Mouse (Mus musculus) small intestine, adult 2 months (tissue): ENCODE measurements around the gene Clcn3. TPM values are rescaled to one million over a fixed set of nuclear protein-coding genes. Genes with fewer than 3 reads are reported as not detected.

Experiments used
- H3K27ac ChIP-seq: fragments of 200-500 bp; 2 replicates; pipeline ENCODE4 v1.5.1; 2012; ENCODE audit warnings: low read depth, low read length, control low read depth, inconsistent platforms; ENCODE audit not compliant: insufficient read depth
- H3K27me3 ChIP-seq: fragments of 200-500 bp; 2 replicates; pipeline ENCODE4 v1.6.1; 2012; ENCODE audit warnings: mild to moderate bottlenecking, moderate library complexity, low read length, inconsistent platforms; ENCODE audit not compliant: control insufficient read depth, insufficient read depth
- H3K36me3 ChIP-seq: fragments of 200-500 bp; 2 replicates; pipeline ENCODE4 v1.6.1; 2012; ENCODE audit warnings: mild to moderate bottlenecking, low read length, control low read depth, inconsistent platforms; ENCODE audit not compliant: control insufficient read depth, insufficient read depth
- H3K4me1 ChIP-seq: fragments of 200-500 bp; 2 replicates; pipeline ENCODE4 v1.6.1; 2012; ENCODE audit warnings: low read length, inconsistent platforms, mixed read lengths; ENCODE audit not compliant: control insufficient read depth, insufficient read depth, insufficient read length
- H3K4me3 ChIP-seq: fragments of 200-500 bp; 2 replicates; pipeline ENCODE4 v1.5.1; 2012; ENCODE audit warnings: low read depth, mild to moderate bottlenecking, control low read depth, inconsistent platforms, low read length, moderate library complexity
- CTCF ChIP-seq: fragments of 200-500 bp; IDR thresholded peaks from 2 replicates; pipeline ENCODE4 v1.5.1; 2012; ENCODE audit warnings: low read depth, mild to moderate bottlenecking, control low read depth, inconsistent platforms, low read length, moderate library complexity, mixed read lengths; ENCODE audit not compliant: insufficient replicate concordance, insufficient read length; ENCODE audit errors: extremely low read depth
- POLR2A ChIP-seq: fragments of 200-500 bp; IDR thresholded peaks from 2 replicates; pipeline ENCODE4 v1.6.1; 2012; ENCODE audit warnings: low read depth, mild to moderate bottlenecking, control low read depth, inconsistent platforms, low read length, moderate library complexity
- WGBS: fragments of 180-500 bp; shearing (Covaris S2); methylation state at CpG from one replicate; pipeline ENCODE4 v1.1.7; 2018; 5-methylcytosine and 5-hydroxymethylcytosine counted together
- polyA plus RNA-seq: library from polyadenylated mRNA; depleted of rRNA; stranded (reverse); fragments of >200 nt; gene quantifications from 2 replicates; pipeline ENCODE4 v1.2.3, GENCODE M21; 2012

Gene Clcn3
- polyA plus RNA-seq, 1 experiment, result 9.3 TPM

DNA sequence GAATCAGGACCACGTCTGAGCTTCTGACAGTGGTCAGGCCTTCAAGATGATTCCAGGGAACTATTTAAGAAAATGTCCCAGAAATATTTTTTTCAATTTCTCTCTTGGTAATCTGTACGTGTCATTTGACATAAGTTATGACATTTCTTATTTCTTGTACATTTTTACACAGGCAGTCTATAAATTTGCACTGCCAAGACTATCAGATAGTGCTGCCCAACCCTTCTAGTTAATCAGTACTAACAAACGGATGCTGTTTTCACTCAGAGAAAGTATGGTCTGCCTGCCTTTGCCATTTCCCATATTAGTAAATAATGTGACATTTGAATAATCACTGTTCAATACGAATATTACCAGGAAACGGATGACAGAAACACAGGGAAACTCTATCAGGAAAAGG lies 30.3 kb downstream of the Clcn3 start:
- no peak for TF ChIP-seq POLR2A
- peaks cover 20% of the 10 kb centered on the region for H3K4me1 ChIP-seq
- H3K36me3 ChIP-seq, result no peaks in the 10 kb centered on the region
- peak overlapping the region; percentile 59 for H3K27ac ChIP-seq
- no peaks in the 10 kb centered on the region for H3K27me3 ChIP-seq
- WGBS, result 26% methylated on average over 5 of the region's 5 CpGs
- no peak overlapping the region for H3K4me3 ChIP-seq

- Histone ChIP-seq H3K36me3 (0 out of 2 replicates have a peak, but pooled peaks cover 1% of the 10 kb centered on the region), H3K4me3 (no peak overlapping the region), H3K27me3 (no peaks in the 10 kb centered on the region), H3K27ac (no peak overlapping the region), H3K4me1 (peaks cover 14% of the 10 kb centered on the region; the same call in 1 of the 2 replicates)
- no peak for TF ChIP-seq POLR2A
- no peak for TF ChIP-seq CTCF
- 100% methylated on average over 1 of the region's 1 CpGs for WGBS
These were observed 31.3 kb downstream of the Clcn3 start for GRCm38 (mm10) chr8:60951757-60952156.

GRCm38 (mm10) chr8:60951271-60951670 lies 31.8 kb downstream of the Clcn3 start:
- Histone ChIP-seq H3K4me3 (no peak overlapping the region), H3K36me3 (0 out of 2 replicates have a peak, but pooled peaks cover 1% of the 10 kb centered on the region), H3K4me1 (peaks cover 14% of the 10 kb centered on the region; the same call in 1 of the 2 replicates), H3K27me3 (no peaks in the 10 kb centered on the region), H3K27ac (no peak overlapping the region)
- TF ChIP-seq CTCF (no peak), POLR2A (no peak)
- WGBS, result 86% methylated on average over 4 of the region's 4 CpGs

DNA sequence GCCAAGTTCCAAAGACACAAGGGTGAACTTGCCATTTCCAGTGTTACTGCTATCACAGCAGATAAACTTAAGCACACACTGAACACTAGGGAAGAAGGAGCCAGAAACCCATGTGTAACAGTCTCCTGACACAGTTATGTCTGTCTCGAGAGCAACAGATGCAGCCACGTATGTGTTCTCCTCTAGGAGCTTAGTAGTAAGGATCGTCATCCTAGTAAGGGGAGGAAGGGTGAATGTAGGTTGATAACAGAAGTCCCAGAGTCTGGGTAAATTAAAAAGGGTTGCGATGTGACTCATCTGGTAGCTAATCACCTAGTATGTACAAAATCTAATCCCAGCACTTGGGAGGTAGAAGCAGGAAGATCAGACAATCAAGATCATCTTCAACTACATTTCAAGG lies 33.2 kb downstream of the Clcn3 start:
- Histone ChIP-seq H3K27me3 (no peaks in the 10 kb centered on the region), H3K4me1 (peaks cover 11% of the 10 kb centered on the region; the same call in 1 of the 2 replicates), H3K4me3 (no peak overlapping the region), H3K27ac (peak overlapping the region; percentile 55), H3K36me3 (0 out of 2 replicates have a peak, but pooled peaks cover 1% of the 10 kb centered on the region)
- WGBS, result 28% methylated on average over 4 of the region's 4 CpGs
- TF ChIP-seq POLR2A (no peak), CTCF (no peak)

GRCm38 (mm10) chr8:60947503-60947902 lies 35.6 kb downstream of the Clcn3 start:
- Histone ChIP-seq H3K36me3 (0 out of 2 replicates have a peak, but pooled peaks cover 1% of the 10 kb centered on the region), H3K27ac (no peak overlapping the region), H3K27me3 (no peaks in the 10 kb centered on the region), H3K4me3 (no peak overlapping the region), H3K4me1 (peaks cover 8% of the 10 kb centered on the region; the same call in 1 of the 2 replicates)
- TF ChIP-seq POLR2A, result no peak
- no peak for TF ChIP-seq CTCF

DNA sequence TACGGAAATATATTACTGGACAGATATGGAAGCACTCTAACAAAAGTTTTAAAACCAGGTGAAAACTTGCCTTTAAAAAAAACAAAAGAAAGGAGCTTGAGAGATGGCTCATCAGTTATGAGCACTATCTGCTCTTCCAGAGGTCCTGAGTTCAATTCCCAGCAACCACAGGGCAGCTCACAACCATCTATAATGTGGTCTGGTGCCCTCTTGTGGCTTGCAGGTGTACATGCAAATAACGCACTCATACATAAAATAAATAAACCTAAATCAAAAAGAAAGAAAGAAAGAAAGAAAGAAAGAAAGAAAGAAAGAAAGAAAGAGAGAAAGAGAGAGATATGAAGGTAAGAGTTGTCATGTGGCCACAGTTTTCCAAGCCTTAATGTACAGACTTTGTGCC lies 40.2 kb downstream of the Clcn3 start:
- over 99% methylated on average over 2 of the region's 2 CpGs for WGBS
- no peak for TF ChIP-seq POLR2A
- TF ChIP-seq CTCF, result peak; percentile 25; the same call in 1 of the 2 replicates

GRCm38 (mm10) chr8:60938717-60939424 lies 44.2 kb downstream of the Clcn3 start:
- H3K27me3 ChIP-seq, result no peaks in the 10 kb centered on the region
- no peaks in the 10 kb centered on the region for H3K4me1 ChIP-seq
- no peak overlapping the region for H3K27ac ChIP-seq
- no peak for TF ChIP-seq POLR2A
- no peak for TF ChIP-seq CTCF
- H3K36me3 ChIP-seq, result peaks cover 12% of the 10 kb centered on the region
- H3K4me3 ChIP-seq, result no peak overlapping the region
- WGBS, result 50% methylated on average over 3 of the region's 3 CpGs

More for the DNA sequence above, 40.2 kb downstream of the Clcn3 start:
- Histone ChIP-seq H3K36me3 (peaks cover 4% of the 10 kb centered on the region; the same call in 1 of the 2 replicates), H3K4me3 (no peak overlapping the region), H3K4me1 (no peaks in the 10 kb centered on the region), H3K27me3 (no peaks in the 10 kb centered on the region), H3K27ac (no peak overlapping the region)
